Mouse (Mus musculus) liver, embryonic 12.5 days (tissue): Measurements from ENCODE around the gene Chit1. TPM values are rescaled to one million over a fixed set of nuclear protein-coding genes. Genes with fewer than 3 reads are reported as not detected.

Source experiments
- ATAC-seq: fragments of 200-750 bp; cut with Nextera tagmentation; 2 replicates; pipeline ENCODE4 v1.8.0; 2017; ENCODE audit warnings: moderate number of reproducible peaks, mild to moderate bottlenecking, moderate library complexity
- H3K27ac ChIP-seq: fragments of 300-500 bp; sonication (generic); 2 replicates; pipeline ENCODE4 v1.5.1; 2016; ENCODE audit warnings: mild to moderate bottlenecking
- H3K27me3 ChIP-seq: fragments of 300-500 bp; sonication (generic); replicated peaks from 2 replicates; pipeline ENCODE4 v1.6.1; 2016; ENCODE audit warnings: mild to moderate bottlenecking, moderate library complexity
- H3K36me3 ChIP-seq: fragments of 300-500 bp; sonication (generic); 2 replicates; pipeline ENCODE4 v1.6.1; 2016; ENCODE audit warnings: mild to moderate bottlenecking, moderate library complexity
- H3K4me1 ChIP-seq: fragments of 300-500 bp; sonication (generic); 2 replicates; pipeline ENCODE4 v1.6.1; 2016
- H3K4me2 ChIP-seq: fragments of 300-500 bp; sonication (generic); 2 replicates; pipeline ENCODE4 v1.6.1; 2016; ENCODE audit warnings: mild to moderate bottlenecking, moderate library complexity
- H3K4me3 ChIP-seq: fragments of 300-500 bp; sonication (generic); 2 replicates; pipeline ENCODE4 v1.5.1; 2016; ENCODE audit warnings: mild to moderate bottlenecking, moderate library complexity
- H3K9ac ChIP-seq: fragments of 300-500 bp; sonication (generic); 2 replicates; pipeline ENCODE4 v1.6.1; 2016; ENCODE audit warnings: mild to moderate bottlenecking, moderate library complexity
- H3K9me3 ChIP-seq: fragments of 300-500 bp; sonication (generic); replicated peaks from 2 replicates; pipeline ENCODE4 v1.6.1; 2016; ENCODE audit warnings: mild to moderate bottlenecking, moderate library complexity
- WGBS: fragments of 180-500 bp; shearing (Covaris S2); methylation state at CpG from one replicate; pipeline ENCODE4 v1.1.7; 2016; ENCODE audit not compliant: insufficient replicate concordance; 5-methylcytosine and 5-hydroxymethylcytosine counted together
- polyA plus RNA-seq: library from polyadenylated mRNA; unstranded; fragments of >200 nt; fragmentation: Nextera tagmentation; extraction: Ambion mirVana; gene quantifications from 2 replicates; pipeline ENCODE4 v1.2.1, GENCODE M21; 2016

Gene Chit1
- polyA plus RNA-seq, 1 experiment from 2014 or later = 0.07 TPM

GRCm38 (mm10) chr1:134154655-134155054, 43.6 kb downstream of the Chit1 start:
- Histone ChIP-seq H3K27me3 (peaks cover 4% of the 10 kb centered on the region; the same call in 1 of the 2 replicates), H3K36me3 (no peaks in the 10 kb centered on the region), H3K9ac (no peak overlapping the region), H3K27ac (no peak overlapping the region), H3K4me2 (no peak overlapping the region), H3K4me3 (no peak overlapping the region), H3K4me1 (peaks cover 50% of the 10 kb centered on the region), H3K9me3 (no peaks in the 10 kb centered on the region)
- WGBS = 52% methylated on average over 3 of the region's 3 CpGs
- no peak for ATAC-seq

DNA sequence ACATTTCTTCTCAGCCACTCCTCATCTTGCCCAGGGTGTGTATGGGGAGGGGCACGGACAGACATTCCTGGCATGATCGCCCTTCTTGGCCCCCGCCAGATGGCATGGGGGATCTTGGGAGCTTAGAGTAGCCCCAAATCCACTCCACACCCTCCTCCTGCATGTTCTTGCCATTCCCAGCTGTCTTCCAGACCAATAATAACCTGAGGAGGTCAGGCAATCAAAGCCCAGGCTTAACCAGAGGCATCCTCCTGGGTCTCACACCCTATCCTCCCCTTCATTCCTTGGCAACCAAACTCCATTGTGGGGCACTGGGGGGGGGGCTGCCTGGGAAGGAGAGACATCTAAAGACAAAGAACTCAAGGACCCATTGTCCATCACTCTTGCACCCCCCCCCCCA, 49.4 kb downstream of the Chit1 start:
- ATAC-seq = no peak
- H3K4me3 ChIP-seq = no peak overlapping the region
- no peaks in the 10 kb centered on the region for H3K36me3 ChIP-seq
- no peaks in the 10 kb centered on the region for H3K9me3 ChIP-seq
- H3K9ac ChIP-seq = no peak overlapping the region
- H3K4me2 ChIP-seq = no peak overlapping the region
- no peak overlapping the region for H3K27ac ChIP-seq
- H3K4me1 ChIP-seq = peaks cover 7% of the 10 kb centered on the region
- 78% methylated on average over 3 of the region's 3 CpGs for WGBS
- peaks cover 24% of the 10 kb centered on the region for H3K27me3 ChIP-seq

DNA sequence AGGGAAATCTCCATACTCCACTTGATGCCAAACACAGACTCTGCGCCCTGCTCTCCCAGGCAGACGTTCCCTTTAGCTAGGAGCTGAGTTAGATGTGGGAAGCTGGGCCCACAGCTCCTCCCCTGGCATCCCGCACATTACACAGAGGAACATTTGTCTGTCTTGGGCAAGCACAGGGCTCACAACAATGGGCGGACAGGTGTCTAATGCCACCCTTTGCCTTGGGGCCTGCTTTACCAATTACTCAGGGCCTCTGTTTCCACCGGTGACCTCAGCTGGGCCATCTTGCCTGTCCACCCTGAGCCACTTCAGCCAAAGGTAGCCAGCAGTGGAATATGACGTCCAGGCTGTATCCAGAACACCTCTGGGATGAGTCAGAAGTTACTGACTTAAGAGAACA, 50.4 kb downstream of the Chit1 start:
- H3K27me3 ChIP-seq = peaks cover 24% of the 10 kb centered on the region
- H3K4me1 ChIP-seq = no peaks in the 10 kb centered on the region
- H3K9me3 ChIP-seq = no peaks in the 10 kb centered on the region
- ATAC-seq = no peak
- H3K9ac ChIP-seq = no peak overlapping the region
- no peak overlapping the region for H3K4me3 ChIP-seq
- no peaks in the 10 kb centered on the region for H3K36me3 ChIP-seq
- H3K4me2 ChIP-seq = no peak overlapping the region
- WGBS = 64% methylated on average over 6 of the region's 6 CpGs
- H3K27ac ChIP-seq = no peak overlapping the region

DNA sequence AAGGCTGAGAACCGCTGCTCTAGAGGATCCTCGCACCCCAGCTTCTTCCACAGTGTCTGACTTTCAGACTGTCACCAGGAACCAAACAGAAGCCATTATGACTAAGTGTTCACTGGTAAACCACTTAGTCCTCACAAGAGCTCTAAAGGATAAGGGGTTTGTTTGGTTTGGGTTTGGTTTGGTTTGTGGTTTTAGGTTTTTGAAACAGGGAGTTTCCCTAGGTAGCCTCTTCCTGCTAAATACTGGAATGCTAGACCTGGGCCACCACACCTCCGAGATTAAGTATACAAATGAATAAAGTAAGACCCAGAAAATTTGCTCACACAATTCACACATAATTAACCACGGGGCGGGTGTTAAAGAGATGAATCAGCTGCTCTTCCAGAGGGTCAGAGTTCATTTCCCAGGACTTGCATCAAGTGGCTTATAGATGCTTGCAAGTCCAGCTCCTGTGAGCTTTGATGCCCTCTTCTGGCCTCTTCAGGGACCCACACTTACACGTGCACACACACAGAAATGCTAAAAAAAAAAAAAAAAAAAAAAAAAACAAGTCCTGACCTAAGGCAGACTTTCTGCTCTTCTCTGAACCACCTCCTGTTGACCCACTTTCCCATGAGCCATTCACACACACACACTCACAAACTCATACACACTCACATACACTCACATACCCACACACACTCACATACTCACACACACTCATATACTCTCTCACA, 51.6 kb downstream of the Chit1 start:
- no peak overlapping the region for H3K27ac ChIP-seq
- no peaks in the 10 kb centered on the region for H3K9me3 ChIP-seq
- H3K27me3 ChIP-seq = peaks cover 27% of the 10 kb centered on the region
- H3K4me3 ChIP-seq = no peak overlapping the region
- H3K4me2 ChIP-seq = no peak overlapping the region
- no peak overlapping the region for H3K9ac ChIP-seq
- peaks cover 6% of the 10 kb centered on the region; the same call in 1 of the 2 replicates for H3K4me1 ChIP-seq
- WGBS = 65% methylated on average over 6 of the region's 6 CpGs
- ATAC-seq = no peak
- H3K36me3 ChIP-seq = no peaks in the 10 kb centered on the region

DNA sequence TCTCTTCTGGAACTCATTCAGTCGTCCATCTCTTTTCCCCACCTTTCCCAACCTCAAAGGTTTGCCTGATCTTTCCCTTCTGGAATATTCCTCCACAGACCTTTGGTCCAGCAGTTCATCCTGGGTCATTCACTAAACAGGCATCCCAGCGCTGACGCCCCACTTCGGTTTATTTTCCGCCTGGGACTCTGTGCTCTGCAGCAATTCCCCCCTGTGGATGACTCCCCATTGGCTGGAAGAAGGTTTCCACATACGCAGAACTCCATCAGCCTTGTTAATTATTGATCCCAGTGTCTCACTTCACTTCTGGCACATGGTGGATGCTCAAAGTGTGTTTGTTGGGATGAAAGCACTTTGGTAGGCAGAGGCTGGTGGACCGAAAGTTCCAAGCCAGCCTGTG, 52.4 kb downstream of the Chit1 start:
- H3K27ac ChIP-seq = no peak overlapping the region
- H3K9ac ChIP-seq = no peak overlapping the region
- H3K27me3 ChIP-seq = peaks cover 27% of the 10 kb centered on the region
- no peak overlapping the region for H3K4me3 ChIP-seq
- no peak for ATAC-seq
- no peaks in the 10 kb centered on the region for H3K9me3 ChIP-seq
- peaks cover 14% of the 10 kb centered on the region for H3K4me1 ChIP-seq
- H3K4me2 ChIP-seq = no peak overlapping the region
- 71% methylated on average over 7 of the region's 7 CpGs for WGBS
- no peaks in the 10 kb centered on the region for H3K36me3 ChIP-seq

DNA sequence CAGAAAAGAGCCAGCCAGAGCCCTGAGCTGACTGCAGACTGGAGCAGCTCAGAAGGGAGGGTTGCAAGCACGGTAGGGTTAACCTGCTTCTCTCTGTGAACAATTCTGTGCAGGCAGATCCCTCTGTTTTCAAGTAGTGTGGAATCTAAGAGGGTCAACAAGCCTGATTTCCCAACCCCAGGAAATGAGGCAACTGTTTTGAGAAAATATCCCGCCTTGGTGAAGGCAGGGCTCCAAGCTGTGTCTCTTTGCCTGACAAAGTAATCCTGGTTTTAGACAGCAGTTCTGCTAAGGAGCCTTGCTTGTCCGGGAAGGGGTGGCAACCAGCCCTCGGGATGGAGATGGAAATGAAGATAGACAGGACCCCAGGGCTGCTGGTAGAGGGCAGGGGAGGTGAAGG, 53.4 kb downstream of the Chit1 start:
- no peak for ATAC-seq
- WGBS = 53% methylated on average over 4 of the region's 4 CpGs
- H3K27ac ChIP-seq = no peak overlapping the region
- H3K9me3 ChIP-seq = no peaks in the 10 kb centered on the region
- no peaks in the 10 kb centered on the region for H3K36me3 ChIP-seq
- H3K4me1 ChIP-seq = peaks cover 19% of the 10 kb centered on the region
- no peak overlapping the region for H3K4me2 ChIP-seq
- H3K27me3 ChIP-seq = peaks cover 25% of the 10 kb centered on the region
- no peak overlapping the region for H3K4me3 ChIP-seq
- H3K9ac ChIP-seq = no peak overlapping the region

DNA sequence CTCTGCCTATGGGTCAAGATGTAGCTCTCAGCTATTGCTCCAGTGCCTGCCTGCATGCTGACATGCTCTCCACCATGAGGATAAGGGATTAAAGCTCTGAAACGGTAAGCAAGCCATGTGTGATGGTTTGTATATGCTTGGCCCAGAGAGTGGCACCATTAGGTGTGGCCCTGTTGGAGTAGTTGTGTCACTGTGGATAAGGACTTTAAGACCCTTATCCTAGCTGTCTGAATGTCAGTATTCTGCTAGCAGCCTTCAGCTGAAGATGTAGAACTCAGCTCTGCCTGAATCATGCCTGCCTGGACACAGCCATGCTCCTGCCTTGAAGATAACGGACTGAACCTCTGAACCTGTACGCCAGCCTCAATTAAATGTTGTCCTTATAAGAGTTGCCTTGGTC, 55.5 kb downstream of the Chit1 start:
- peaks cover 17% of the 10 kb centered on the region; the same call in 1 of the 2 replicates for H3K27me3 ChIP-seq
- peak; percentile 57 for ATAC-seq
- WGBS = 70% methylated on average over 3 of the region's 3 CpGs
- no peak overlapping the region for H3K9ac ChIP-seq
- H3K36me3 ChIP-seq = no peaks in the 10 kb centered on the region
- no peaks in the 10 kb centered on the region for H3K9me3 ChIP-seq
- H3K4me1 ChIP-seq = peaks cover 19% of the 10 kb centered on the region
- no peak overlapping the region for H3K4me2 ChIP-seq
- no peak overlapping the region for H3K27ac ChIP-seq
- H3K4me3 ChIP-seq = no peak overlapping the region

- Histone ChIP-seq H3K9ac (no peak overlapping the region), H3K4me2 (0 out of 2 replicates have a peak overlapping the region, but pooled peaks have one; percentile 9), H3K4me1 (peaks cover 19% of the 10 kb centered on the region), H3K27me3 (peaks cover 17% of the 10 kb centered on the region; the same call in 1 of the 2 replicates), H3K4me3 (no peak overlapping the region), H3K36me3 (no peaks in the 10 kb centered on the region), H3K27ac (no peak overlapping the region), H3K9me3 (no peaks in the 10 kb centered on the region)
- no peak for ATAC-seq
- WGBS = 33% methylated on average over 14 of the region's 14 CpGs
Observed at GRCm38 (mm10) chr1:134167416-134168305, 56.6 kb downstream of the Chit1 start.

GRCm38 (mm10) chr1:134168567-134168966, 57.5 kb downstream of the Chit1 start:
- no peak overlapping the region for H3K27ac ChIP-seq
- peaks cover 19% of the 10 kb centered on the region for H3K4me1 ChIP-seq
- H3K27me3 ChIP-seq = peaks cover 13% of the 10 kb centered on the region; the same call in 1 of the 2 replicates
- H3K4me3 ChIP-seq = no peak overlapping the region
- no peaks in the 10 kb centered on the region for H3K36me3 ChIP-seq
- 36% methylated on average over 3 of the region's 3 CpGs for WGBS
- no peak overlapping the region for H3K9ac ChIP-seq
- H3K4me2 ChIP-seq = no peak overlapping the region
- peak; percentile 71; the same call in 1 of the 2 replicates for ATAC-seq
- no peaks in the 10 kb centered on the region for H3K9me3 ChIP-seq

- Histone ChIP-seq H3K4me2 (no peak overlapping the region), H3K4me3 (no peak overlapping the region), H3K9me3 (no peaks in the 10 kb centered on the region), H3K27me3 (peaks cover 10% of the 10 kb centered on the region; the same call in 1 of the 2 replicates), H3K4me1 (peaks cover 19% of the 10 kb centered on the region), H3K27ac (no peak overlapping the region), H3K9ac (no peak overlapping the region), H3K36me3 (no peaks in the 10 kb centered on the region)
- WGBS = 69% methylated on average over 8 of the region's 8 CpGs
- no peak for ATAC-seq
Observed at GRCm38 (mm10) chr1:134168985-134169697, 58.1 kb downstream of the Chit1 start.

DNA sequence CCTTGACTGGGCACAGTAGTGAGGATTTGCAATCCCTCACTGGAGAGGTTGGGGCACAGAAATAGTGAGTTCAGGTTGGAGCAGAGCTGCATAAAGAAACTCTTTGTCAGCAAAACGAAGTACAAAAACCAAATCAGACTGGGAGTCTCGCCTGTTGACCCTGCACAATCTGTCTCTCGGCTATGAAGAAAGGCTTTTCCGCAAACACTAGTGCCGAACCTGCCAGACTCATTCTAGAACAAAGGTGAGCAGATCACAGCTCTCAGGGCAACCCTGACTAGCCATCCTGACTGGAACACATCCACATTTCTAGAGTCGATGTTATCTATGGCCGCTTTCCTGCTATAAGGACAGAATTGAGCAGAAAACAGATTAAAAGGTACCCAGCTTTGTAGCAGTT, 62.0 kb downstream of the Chit1 start:
- no peak for ATAC-seq
- Histone ChIP-seq H3K9me3 (no peaks in the 10 kb centered on the region), H3K4me2 (no peak overlapping the region), H3K36me3 (no peaks in the 10 kb centered on the region), H3K4me1 (peaks cover 9% of the 10 kb centered on the region), H3K4me3 (no peak overlapping the region), H3K9ac (no peak overlapping the region), H3K27me3 (0 out of 2 replicates have a peak, but pooled peaks cover 9% of the 10 kb centered on the region), H3K27ac (no peak overlapping the region)
- 68% methylated on average over 7 of the region's 7 CpGs for WGBS
